In genomic region chr3:137981382-137981750, GRCm38 (mm10) we compare ENCODE assay signal across 8 mouse cellular contexts. TPM values are rescaled to one million over a fixed set of nuclear protein-coding genes. Genes with fewer than 3 reads are reported as not detected.
DNase-seq lines count a peak whose midpoint lies in the region; ATAC-seq and TF ChIP-seq lines count a peak whose summit lies in the region.

Gene Dapp1, minus strand, starts transcription at chr3:137981545.

- peak within 1 kb of the TSS; percentile 84 for H3K9ac ChIP-seq in heart, embryonic 14.5 days (ENCODE audit: low read length)
- peak within 1 kb of the TSS; percentile 69 for H3K9ac ChIP-seq in kidney, postnatal 0 days (ENCODE audit: low read depth, low read length)
- peak within 1 kb of the TSS; percentile 75 for H3K9ac ChIP-seq in liver, embryonic 16.5 days (ENCODE audit: low read depth, low read length)
- H3K9ac ChIP-seq in stomach, postnatal 0 days (ENCODE audit: low read length) = peak within 1 kb of the TSS; percentile 70

- no peaks in the 10 kb centered on the region for H3K9me3 ChIP-seq in erythroblast, embryonic 14.5 days (ENCODE audit: control insufficient read depth, low read length)
- H3K9me3 ChIP-seq in heart, embryonic 14.5 days (ENCODE audit: control insufficient read depth, low read length) = no peaks in the 10 kb centered on the region
- H3K9me3 ChIP-seq in kidney, postnatal 0 days (replicated peaks; ENCODE audit: low read length) = no peaks in the 10 kb centered on the region
- no peaks in the 10 kb centered on the region for H3K9me3 ChIP-seq in liver, embryonic 16.5 days (replicated peaks; ENCODE audit: control insufficient read depth, low read length)
- no peaks in the 10 kb centered on the region for H3K9me3 ChIP-seq in stomach, postnatal 0 days (ENCODE audit: control insufficient read depth, low read length)

- WGBS in heart, embryonic 14.5 days = 6% methylated on average over 10 of the region's 10 CpGs
- 7% methylated on average over 10 of the region's 10 CpGs for WGBS in kidney, postnatal 0 days
- 0% methylated on average over 10 of the region's 10 CpGs for WGBS in liver, embryonic 16.5 days (ENCODE audit: insufficient replicate concordance)
- WGBS in stomach, postnatal 0 days = 7% methylated on average over 10 of the region's 10 CpGs

- peak within 1 kb of the TSS; percentile 75 for H3K4me2 ChIP-seq in heart, embryonic 14.5 days (ENCODE audit: low read length)
- peak within 1 kb of the TSS; percentile 85 for H3K4me2 ChIP-seq in kidney, postnatal 0 days (ENCODE audit: low read length)
- peak within 1 kb of the TSS; percentile 79 for H3K4me2 ChIP-seq in liver, embryonic 16.5 days (ENCODE audit: low read depth, low read length)
- peak within 1 kb of the TSS; percentile 78 for H3K4me2 ChIP-seq in stomach, postnatal 0 days (replicated peaks; ENCODE audit: low read depth)

- no peak for TF ChIP-seq CTCF in kidney, postnatal 0 days (IDR thresholded peaks at IDR 0.05; ENCODE audit: low read depth)
- no peak for TF ChIP-seq CTCF in stomach, postnatal 0 days (IDR thresholded peaks at IDR 0.05; ENCODE audit: low read depth)

- H3K36me3 ChIP-seq in erythroblast, embryonic 14.5 days (ENCODE audit: control insufficient read depth) = peaks cover 13% of the 10 kb centered on the region
- H3K36me3 ChIP-seq in heart, embryonic 14.5 days (ENCODE audit: control insufficient read depth, insufficient read depth, low read length) = no peaks in the 10 kb centered on the region
- H3K36me3 ChIP-seq in kidney, postnatal 0 days (ENCODE audit: insufficient read depth, low read length) = no peaks in the 10 kb centered on the region
- no peaks in the 10 kb centered on the region for H3K36me3 ChIP-seq in liver, embryonic 16.5 days (ENCODE audit: control insufficient read depth, insufficient read depth)
- H3K36me3 ChIP-seq in stomach, postnatal 0 days (ENCODE audit: control insufficient read depth, insufficient read depth, low read length) = no peaks in the 10 kb centered on the region

- no peaks in the 10 kb centered on the region for H3K27me3 ChIP-seq in erythroblast, embryonic 14.5 days (ENCODE audit: control insufficient read depth)
- no peaks in the 10 kb centered on the region for H3K27me3 ChIP-seq in heart, embryonic 14.5 days (ENCODE audit: control insufficient read depth, insufficient read depth, low read length)
- no peaks in the 10 kb centered on the region for H3K27me3 ChIP-seq in kidney, postnatal 0 days (ENCODE audit: insufficient read depth, low read length)
- no peaks in the 10 kb centered on the region for H3K27me3 ChIP-seq in liver, embryonic 16.5 days (ENCODE audit: control insufficient read depth, insufficient read depth, low read depth, low read length)
- no peaks in the 10 kb centered on the region for H3K27me3 ChIP-seq in stomach, postnatal 0 days (ENCODE audit: control insufficient read depth, insufficient read depth, low read length)

- H3K4me1 ChIP-seq in erythroblast, embryonic 14.5 days (ENCODE audit: control insufficient read depth) = peaks cover 60% of the 10 kb centered on the region
- H3K4me1 ChIP-seq in heart, embryonic 14.5 days (ENCODE audit: control insufficient read depth in 2 of 2, insufficient read depth in 2 of 2, low read length in 2 of 2) = peaks cover 9 to 20% of the 10 kb centered on the region in 2 experiments
- no peaks in the 10 kb centered on the region; the same call in 1 of the 2 replicates for H3K4me1 ChIP-seq in kidney, postnatal 0 days (replicated peaks; ENCODE audit: insufficient read depth, low read length)
- peaks cover 30% of the 10 kb centered on the region for H3K4me1 ChIP-seq in liver, embryonic 16.5 days (ENCODE audit: control insufficient read depth, low read depth, low read length)
- H3K4me1 ChIP-seq in stomach, postnatal 0 days (replicated peaks; ENCODE audit: control insufficient read depth, insufficient read depth) = 0 out of 2 replicates have a peak, but pooled peaks cover 2% of the 10 kb centered on the region

- peak; percentile 48 for DNase-seq in layer of hippocampus, adult 11-12 months (ENCODE audit: low spot score)
- no peak for DNase-seq in layer of hippocampus, adult 9-10 months (ENCODE audit: low spot score)
- peak; percentile 78 for DNase-seq in kidney, postnatal 0 days (ENCODE audit: low spot score)
- DNase-seq in neural tube, embryonic 10.5 days (ENCODE audit: extremely low spot score, low spot score) = peak; percentile 42
- peak; percentile 81 for DNase-seq in stomach, postnatal 0 days (ENCODE audit: low spot score)

- TF ChIP-seq EP300 in stomach, postnatal 0 days (optimal IDR thresholded peaks at IDR 0.05) = no peak

- H3K4me3 ChIP-seq in erythroblast, embryonic 14.5 days (replicated peaks) = peak within 1 kb of the TSS; percentile 69
- H3K4me3 ChIP-seq in heart, embryonic 14.5 days (ENCODE audit: control insufficient read depth in 1 of 2, insufficient read depth in 1 of 2, low read depth in 1 of 2, low read length in 2 of 2) = peak within 1 kb of the TSS; percentile 55 to 56
- peak within 1 kb of the TSS; percentile 53 for H3K4me3 ChIP-seq in kidney, postnatal 0 days (replicated peaks; ENCODE audit: low read depth, low read length)
- peak within 1 kb of the TSS; percentile 68 for H3K4me3 ChIP-seq in liver, embryonic 16.5 days (ENCODE audit: low read depth, low read length)
- peak within 1 kb of the TSS; percentile 53 for H3K4me3 ChIP-seq in stomach, postnatal 0 days (ENCODE audit: low read depth, low read length)

- peak within 1 kb of the TSS; percentile 50 to 60 for H3K27ac ChIP-seq in heart, embryonic 14.5 days (replicated peaks in 1 of 2; ENCODE audit: control insufficient read depth in 1 of 2, insufficient read depth in 1 of 2, low read depth in 2 of 2, low read length in 2 of 2)
- peak within 1 kb of the TSS; percentile 72 for H3K27ac ChIP-seq in kidney, postnatal 0 days
- peak within 1 kb of the TSS; percentile 78 for H3K27ac ChIP-seq in liver, embryonic 16.5 days (ENCODE audit: low read length)
- H3K27ac ChIP-seq in stomach, postnatal 0 days (replicated peaks) = peak within 1 kb of the TSS; percentile 87

- ATAC-seq in heart, embryonic 14.5 days (ENCODE audit: insufficient number of reproducible peaks, insufficient read depth, low FRiP score, low read depth) = peak; percentile 75
- ATAC-seq in kidney, postnatal 0 days (replicated peaks; ENCODE audit: low FRiP score, low read depth) = peak; percentile 84; the same call in 1 of the 2 replicates
- ATAC-seq in liver, embryonic 16.5 days (ENCODE audit: low read depth) = peak; percentile 83
- peak; percentile 89 for ATAC-seq in stomach, postnatal 0 days (ENCODE audit: low FRiP score, low TSS enrichment)

RNA-seq across cellular contexts. Expression of gene Dapp1, which starts in this region (rescaled TPM):
- polyA plus RNA-seq in erythroblast, embryonic 14.5 days (2012) = 0.18 and 0.29 TPM in 2 replicates
- 21.3 and 22.8 TPM in 2 replicates for polyA plus RNA-seq in heart, embryonic 14.5 days (2014; fragmentation: Nextera tagmentation; extraction: Ambion mirVana)
- polyA plus RNA-seq in kidney, postnatal 0 days (2015; fragmentation: Nextera tagmentation; extraction: Ambion mirVana) = 8.1 and 8.2 TPM in 2 replicates
- polyA plus RNA-seq in liver, embryonic 16.5 days (2015; fragmentation: Nextera tagmentation; extraction: Ambion mirVana) = 12.1 and 13.0 TPM in 2 replicates
- 24.0 and 26.8 TPM in 2 replicates for polyA plus RNA-seq in stomach, postnatal 0 days (2015; fragmentation: Nextera tagmentation; extraction: Ambion mirVana)
